Mouse (Mus musculus): Measurements from ENCODE around the gene Cluap1.

Cluap1 gene

DNA sequence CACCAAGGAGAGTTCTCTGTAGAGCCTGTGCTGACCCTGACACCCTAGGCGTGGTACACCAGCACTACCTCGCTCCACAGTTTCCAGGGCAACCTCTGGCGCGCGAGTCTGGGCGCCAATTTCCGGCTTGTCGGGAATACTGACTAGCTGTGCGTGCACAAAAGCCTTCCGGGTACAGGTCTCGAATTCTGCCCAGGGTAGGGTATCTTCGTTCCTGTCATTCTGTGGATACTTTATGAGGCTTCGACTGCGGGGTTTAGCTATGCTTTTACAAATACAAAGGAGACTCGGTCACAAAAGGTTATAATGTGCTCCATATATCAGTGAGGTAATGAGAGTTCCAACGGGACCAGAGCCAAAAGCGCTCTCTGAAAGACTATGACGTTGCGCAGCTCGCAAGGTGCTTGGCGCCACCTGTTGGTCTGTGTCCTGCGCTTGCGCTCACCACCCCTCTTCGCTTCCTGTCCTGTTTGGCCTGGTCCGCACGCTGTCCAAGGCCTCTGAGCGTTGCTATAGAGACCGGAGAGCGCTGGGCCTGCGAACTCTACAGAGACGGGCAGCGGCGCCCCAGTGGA lies at the start of gene Cluap1, which contains the start of gene 1700037C18Rik:
Cluap1 (plus strand) TSS at position 265 of the 575 bp plus-strand sequence.
1700037C18Rik (minus strand) TSS at position 153 of the 575 bp plus-strand sequence.
- peak; percentile 96 for DNase-seq (ENCODE audit: low read depth, low spot score)

DNA sequence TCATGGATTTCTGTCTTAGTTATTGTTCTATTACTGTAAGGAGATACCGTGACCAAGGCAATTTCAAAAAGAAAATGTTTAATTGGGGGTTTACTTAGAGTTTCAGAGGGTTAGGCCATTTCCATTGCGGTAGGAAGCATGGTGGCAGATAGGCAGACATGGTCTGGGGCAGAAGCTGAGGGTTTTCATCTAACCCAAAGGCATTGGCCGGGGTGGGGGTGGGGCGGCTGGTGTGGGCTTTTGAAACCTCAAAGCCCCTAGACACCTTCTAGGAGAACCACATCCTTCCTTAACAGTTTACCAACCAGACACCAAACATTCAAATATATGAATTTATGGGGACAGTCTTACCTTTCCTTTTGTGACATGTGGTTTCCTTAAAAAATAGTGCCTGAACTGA lies 49.3 kb upstream of the Cluap1 start:
- DNase-seq (ENCODE audit: low read depth, low spot score), result no peak

DNA sequence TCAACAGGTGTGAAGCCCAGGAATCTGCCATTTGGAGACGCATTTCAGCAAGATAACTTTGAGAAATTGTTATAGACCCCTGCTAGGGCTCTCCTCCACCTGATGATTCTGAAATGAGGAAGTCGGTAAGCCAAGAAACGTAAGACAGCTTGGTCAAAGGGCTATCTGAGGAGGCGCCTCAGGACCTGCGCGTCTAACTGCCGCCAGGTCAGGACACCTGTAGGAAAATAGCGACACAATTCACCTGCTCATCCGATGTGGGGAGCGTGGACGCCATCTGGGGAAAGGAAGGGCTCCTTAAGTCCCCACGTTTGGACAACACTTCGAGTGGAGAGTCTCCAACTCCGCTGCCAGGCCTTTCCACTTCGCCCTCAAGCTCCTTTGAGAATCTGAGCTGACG lies 36.8 kb upstream of the Cluap1 start:
- no peak for DNase-seq (ENCODE audit: low read depth, low spot score)

DNA sequence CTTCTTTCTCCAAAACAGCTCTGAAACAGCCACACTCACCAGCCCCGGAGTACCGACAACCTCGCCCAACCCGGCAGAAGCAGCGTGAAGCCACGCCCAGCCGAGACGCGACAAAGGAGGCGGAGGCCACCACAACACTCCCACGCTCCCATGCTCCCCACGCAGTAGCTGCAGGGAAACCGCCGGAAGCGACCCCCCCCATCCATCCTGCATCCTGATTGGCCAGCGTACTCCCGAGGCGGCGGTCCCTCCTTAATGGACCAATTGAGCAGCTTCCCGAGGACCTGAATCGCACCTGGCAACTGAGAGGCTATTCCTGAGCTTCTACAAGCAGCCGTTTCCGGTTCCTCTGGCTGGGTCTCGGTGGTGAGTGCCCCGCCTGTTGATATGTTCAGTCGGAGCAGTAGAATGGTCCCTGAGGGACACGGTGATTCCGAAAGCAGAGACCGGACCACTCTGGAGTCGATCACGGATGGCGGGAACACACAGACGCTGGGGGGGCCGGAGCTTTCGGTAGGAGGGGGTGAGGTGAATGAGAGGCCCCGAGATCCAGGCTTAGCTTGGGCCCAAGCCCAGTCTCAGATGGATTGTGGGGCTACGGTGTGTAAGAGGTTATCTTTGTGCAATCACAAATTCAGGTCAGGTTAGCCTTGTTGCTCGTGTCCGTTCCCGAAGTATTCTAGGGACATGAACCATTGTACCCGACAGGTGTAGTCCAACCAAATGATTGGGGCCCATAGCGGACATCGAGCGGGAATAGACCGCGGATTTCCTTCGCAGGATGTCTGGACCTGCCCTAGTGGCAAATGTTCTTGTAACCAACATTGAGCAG lies 36.2 kb upstream of the Cluap1 start, which contains the start of gene Naa60:
Naa60 (plus strand) TSS at position 160 of the 832 bp plus-strand sequence.
- peak; percentile 99 for DNase-seq (ENCODE audit: low read depth, low spot score)

GRCm38 (mm10) chr16:3876346-3876745 lies 32.3 kb upstream of the Cluap1 start:
- DNase-seq (ENCODE audit: low read depth, low spot score), result no peak

GRCm38 (mm10) chr16:3884201-3885064 lies 24.2 kb upstream of the Cluap1 start, which contains the start of the genes Zfp597 and Gm20695:
Zfp597 (minus strand) TSS chr16:3884561.
Gm20695 (plus strand) TSS chr16:3884648.
- peak; percentile 97 for DNase-seq (ENCODE audit: low read depth, low spot score)

GRCm38 (mm10) chr16:3885065-3885670 lies 23.4 kb upstream of the Cluap1 start:
- no peak for DNase-seq (ENCODE audit: low read depth, low spot score)

- no peak for DNase-seq (ENCODE audit: low read depth, low spot score)
These were observed 16.8 kb upstream of the Cluap1 start for GRCm38 (mm10) chr16:3891621-3892295.

- no peak for DNase-seq (ENCODE audit: low read depth, low spot score)
These were observed 14.9 kb upstream of the Cluap1 start for GRCm38 (mm10) chr16:3893739-3894138.

GRCm38 (mm10) chr16:3895173-3895792 lies 13.3 kb upstream of the Cluap1 start:
- peak; percentile 76 for DNase-seq (ENCODE audit: low read depth, low spot score)

DNA sequence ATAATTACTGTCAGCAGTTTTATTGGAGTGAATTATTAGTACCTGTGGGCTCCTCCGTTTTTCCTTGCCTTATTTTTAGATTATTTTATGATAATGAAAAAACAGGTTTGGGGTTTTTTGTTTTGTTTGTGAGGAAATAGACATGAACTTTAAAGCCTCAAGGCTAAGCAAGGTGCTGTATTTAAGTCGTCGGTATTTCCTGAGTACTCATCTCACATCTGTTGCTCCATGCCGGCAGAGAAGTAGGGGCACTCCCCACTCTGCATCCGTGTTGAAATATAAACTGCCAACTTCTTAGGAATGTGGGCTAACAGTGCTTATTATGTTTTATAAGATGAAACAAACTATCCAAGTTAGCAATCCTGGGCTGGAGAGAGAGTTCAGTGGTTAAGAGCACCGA lies 12.6 kb upstream of the Cluap1 start:
- no peak for DNase-seq (ENCODE audit: low read depth, low spot score)

DNA sequence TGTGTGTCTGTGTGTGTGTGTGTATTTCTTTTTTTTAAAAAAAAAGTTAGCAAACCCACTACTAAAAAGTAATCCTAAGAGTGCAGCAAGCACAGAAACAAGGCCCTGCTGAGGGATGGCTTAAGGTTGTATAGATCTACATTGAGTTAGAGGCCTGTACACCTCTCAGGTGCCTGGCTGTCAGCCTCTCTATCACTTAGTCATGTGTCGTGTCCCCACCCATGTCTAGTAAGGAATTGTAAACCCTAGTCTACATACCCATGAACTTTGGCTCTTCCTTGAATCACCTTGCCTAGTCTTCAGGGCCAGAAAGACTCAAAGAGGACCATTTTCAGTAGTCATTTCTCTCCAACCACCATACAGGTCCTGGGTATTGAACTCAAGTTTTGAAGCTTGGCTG lies 12.0 kb upstream of the Cluap1 start:
- DNase-seq (ENCODE audit: low read depth, low spot score), result no peak

DNA sequence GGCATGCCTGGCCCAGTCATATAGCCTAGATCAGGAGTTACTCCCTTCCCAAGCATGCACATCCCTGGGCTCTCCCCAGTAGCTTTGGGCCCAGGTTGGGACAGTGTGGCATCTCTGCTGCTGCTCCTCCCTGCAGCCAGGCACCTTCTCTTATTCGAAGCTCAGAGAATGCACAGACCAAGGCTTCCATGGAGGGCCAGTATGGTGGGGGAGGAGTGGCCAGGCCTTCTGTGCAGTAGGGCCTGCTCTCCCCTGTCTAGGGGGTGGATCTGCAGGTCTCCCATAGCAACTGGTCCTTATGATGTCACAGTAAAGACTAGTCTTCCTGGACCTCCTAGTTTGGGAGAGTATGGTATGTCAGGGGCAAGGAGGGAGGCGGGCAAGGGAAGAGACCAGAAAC lies 1.1 kb upstream of the Cluap1 start:
- no peak for DNase-seq (ENCODE audit: low read depth, low spot score)

DNA sequence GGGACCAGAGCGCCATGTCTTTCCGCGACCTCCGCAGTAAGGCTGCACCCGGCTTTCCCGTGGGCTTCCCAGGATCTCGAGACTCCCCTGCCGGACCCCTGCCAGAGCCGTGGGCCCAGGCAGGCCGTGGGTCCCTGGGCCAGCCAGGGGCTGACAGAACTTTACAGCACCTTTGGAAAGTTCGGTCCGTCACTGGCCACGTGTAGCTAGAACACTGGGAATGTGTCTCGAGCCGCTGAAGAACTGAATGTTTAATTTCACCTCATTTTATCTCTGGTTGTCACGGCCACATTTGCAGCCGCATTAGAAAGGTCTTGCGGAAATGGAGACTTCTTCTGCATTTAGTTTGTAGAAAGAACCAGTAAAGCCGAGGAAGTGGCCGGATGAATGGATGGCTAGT lies 517 bp downstream of the Cluap1 start:
- no peak for DNase-seq (ENCODE audit: low read depth, low spot score)

DNA sequence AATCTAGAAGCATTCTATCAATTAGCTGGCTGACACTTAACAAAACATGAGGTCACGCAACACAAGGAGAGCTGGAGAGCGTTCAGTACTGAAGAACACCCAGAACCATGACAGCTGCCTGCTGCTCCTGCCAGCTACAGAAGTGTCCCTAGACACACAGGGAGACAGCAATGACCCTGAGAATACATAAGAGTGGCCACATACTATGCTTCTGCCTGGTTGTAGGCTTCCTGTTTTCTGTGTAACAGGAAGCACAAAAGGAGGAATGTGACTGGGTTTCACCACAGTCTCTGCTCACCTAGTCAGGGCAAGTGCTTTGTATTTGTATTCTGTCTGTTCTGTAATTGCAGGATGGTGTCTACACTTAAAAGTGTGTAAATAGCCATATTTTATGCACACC lies 12.2 kb downstream of the Cluap1 start:
- no peak for DNase-seq (ENCODE audit: low read depth, low spot score)

- DNase-seq (ENCODE audit: low read depth, low spot score), result no peak
These were observed 14.9 kb downstream of the Cluap1 start for GRCm38 (mm10) chr16:3923515-3923914.

DNA sequence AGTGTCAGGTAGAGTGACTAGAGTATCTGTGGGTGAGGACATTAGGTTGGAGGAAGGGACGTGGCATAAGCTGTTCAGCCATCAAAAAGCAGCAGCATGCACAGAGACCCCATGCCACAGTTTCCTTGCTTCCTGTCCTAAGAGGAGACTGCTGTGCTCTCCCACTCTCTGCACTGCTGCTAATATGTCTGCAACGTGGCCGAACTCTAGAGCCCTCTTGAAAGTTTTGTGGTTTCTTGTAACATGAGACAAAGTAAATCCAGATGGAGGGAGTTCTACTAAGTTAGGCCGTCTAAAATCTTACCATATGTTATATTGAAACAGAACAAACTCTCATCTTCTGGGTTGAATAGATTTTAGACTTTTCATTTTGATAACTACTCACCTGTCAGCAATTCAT lies 15.4 kb downstream of the Cluap1 start:
- no peak for DNase-seq (ENCODE audit: low read depth, low spot score)

- DNase-seq (ENCODE audit: low read depth, low spot score), result no peak
These were observed 20.0 kb downstream of the Cluap1 start for GRCm38 (mm10) chr16:3928582-3928981.

DNA sequence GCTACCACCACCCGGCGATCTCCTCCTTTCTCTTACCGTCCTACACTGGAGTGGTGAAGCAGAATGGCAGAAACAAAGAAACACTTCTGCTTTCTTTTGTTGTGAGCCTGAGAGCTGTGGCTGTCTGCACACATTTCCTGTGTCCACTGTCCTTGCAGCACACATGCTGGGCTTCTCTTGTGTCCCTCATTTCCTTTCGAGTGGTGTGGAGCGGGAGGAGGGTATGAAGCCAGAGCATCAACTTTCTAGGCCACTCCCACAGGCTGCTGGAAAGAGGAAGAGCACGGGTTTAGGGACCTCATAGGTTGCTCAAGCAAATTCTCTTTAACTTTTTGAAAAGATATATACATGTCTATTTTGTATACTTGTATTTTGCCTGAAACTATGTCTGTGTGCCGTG lies 20.6 kb downstream of the Cluap1 start:
- peak; percentile 15 for DNase-seq (ENCODE audit: low read depth, low spot score)

DNA sequence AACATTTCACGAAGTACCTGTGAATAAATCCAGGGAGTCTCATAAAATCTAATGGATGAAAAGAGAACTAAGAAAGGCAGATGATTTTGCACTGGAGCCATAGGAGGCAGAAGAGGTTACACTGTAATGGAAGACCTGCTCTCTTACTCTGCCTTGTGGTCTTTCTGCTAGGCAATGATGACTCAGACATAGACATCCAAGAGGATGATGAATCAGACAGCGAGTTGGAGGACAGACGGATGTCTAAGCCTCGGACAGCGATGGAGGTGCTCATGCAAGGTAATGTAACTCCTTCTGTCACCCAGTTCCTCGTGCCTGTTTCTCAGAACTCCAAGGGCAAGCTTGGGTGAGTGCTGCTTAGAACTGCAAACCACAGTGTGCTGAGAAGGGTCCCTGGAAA lies 24.9 kb downstream of the Cluap1 start:
- no peak for DNase-seq (ENCODE audit: low read depth, low spot score)

- DNase-seq (ENCODE audit: low read depth, low spot score), result no peak
These were observed 25.5 kb downstream of the Cluap1 start for GRCm38 (mm10) chr16:3934091-3934490.
